Mouse (Mus musculus) E14TG2a.4 (cell line): ENCODE measurements around the gene Grb14.

Source experiments
- CTCF ChIP-seq: conservative IDR thresholded peaks from 2 replicates; pipeline ENCODE4 v1.5.1; 2014; ENCODE audit warnings: low read length
- POU5F1 ChIP-seq: IDR thresholded peaks from 2 replicates; pipeline ENCODE4 v1.6.1; 2014; ENCODE audit warnings: low read length, borderline replicate concordance

GRCm38 (mm10) chr2:64947484-64947883, 77.3 kb downstream of the Grb14 start:
- TF ChIP-seq CTCF (peak; percentile 40), POU5F1 (no peak)
